Mouse (Mus musculus) lung, embryonic 14.5 days (tissue): Measurements from ENCODE around the gene Cacna1c. TPM values are rescaled to one million over a fixed set of nuclear protein-coding genes. Genes with fewer than 3 reads are reported as not detected.
A peak's percentile ranks its signal among the peaks of the same experiment; 100 is the strongest.

Experiments used
- ATAC-seq: fragments of 200-750 bp; cut with Nextera tagmentation; 2 replicates; pipeline ENCODE4 v1.8.0; 2017; ENCODE audit warnings: mild to moderate bottlenecking, moderate TSS enrichment, moderate library complexity; ENCODE audit not compliant: insufficient read depth
- DNase-seq: peaks from one replicate; pipeline ENCODE4 v3.0.0-alpha.2; 2015
- H3K27ac ChIP-seq: fragments of 300-500 bp; sonication (generic); 2 replicates; pipeline ENCODE4 v1.5.1; 2014; ENCODE audit warnings: low read depth, mild to moderate bottlenecking, moderate library complexity
- H3K27me3 ChIP-seq: fragments of 300-500 bp; sonication (generic); 2 replicates; pipeline ENCODE4 v1.6.1; 2014; ENCODE audit warnings: low read length, control low read depth; ENCODE audit not compliant: insufficient read depth
- H3K36me3 ChIP-seq: fragments of 300-500 bp; sonication (generic); 2 replicates; pipeline ENCODE4 v1.6.1; 2014; ENCODE audit warnings: control low read depth; ENCODE audit not compliant: insufficient read depth
- H3K4me1 ChIP-seq: fragments of 300-500 bp; sonication (generic); 2 replicates; pipeline ENCODE4 v1.6.1; 2014; ENCODE audit warnings: antibody characterized with exemption, control low read depth; ENCODE audit not compliant: insufficient read depth
- H3K4me2 ChIP-seq: fragments of 300-500 bp; sonication (generic); 2 replicates; pipeline ENCODE4 v1.6.1; 2014; ENCODE audit warnings: mild to moderate bottlenecking
- H3K4me3 ChIP-seq: fragments of 300-500 bp; sonication (generic); 2 replicates; pipeline ENCODE4 v1.5.1; 2014; ENCODE audit warnings: low read depth, low read length
- H3K9ac ChIP-seq: fragments of 300-500 bp; sonication (generic); 2 replicates; pipeline ENCODE4 v1.6.1; 2014
- H3K9me3 ChIP-seq: fragments of 300-500 bp; sonication (generic); 2 replicates; pipeline ENCODE4 v1.6.1; 2016; ENCODE audit warnings: low read depth, low read length, control low read depth
- CTCF ChIP-seq: IDR thresholded peaks from 2 replicates; pipeline ENCODE4 v1.5.1; 2016; ENCODE audit warnings: antibody characterized with exemption, low read depth
- WGBS: fragments of 180-500 bp; shearing (Covaris S2); extraction: QIAGEN DNeasy Blood & Tissue Kit; methylation state at CpG from one replicate; pipeline ENCODE4 v1.1.7; 2014; 5-methylcytosine and 5-hydroxymethylcytosine counted together
- polyA plus RNA-seq: library from polyadenylated mRNA; unstranded; fragments of >200 nt; fragmentation: Nextera tagmentation; extraction: Ambion mirVana; gene quantifications from 2 replicates; pipeline ENCODE4 v1.2.1, GENCODE M21; 2014

The Cacna1c gene
- polyA plus RNA-seq, 1 experiment from 2014 or later, result 10.6 TPM

DNA sequence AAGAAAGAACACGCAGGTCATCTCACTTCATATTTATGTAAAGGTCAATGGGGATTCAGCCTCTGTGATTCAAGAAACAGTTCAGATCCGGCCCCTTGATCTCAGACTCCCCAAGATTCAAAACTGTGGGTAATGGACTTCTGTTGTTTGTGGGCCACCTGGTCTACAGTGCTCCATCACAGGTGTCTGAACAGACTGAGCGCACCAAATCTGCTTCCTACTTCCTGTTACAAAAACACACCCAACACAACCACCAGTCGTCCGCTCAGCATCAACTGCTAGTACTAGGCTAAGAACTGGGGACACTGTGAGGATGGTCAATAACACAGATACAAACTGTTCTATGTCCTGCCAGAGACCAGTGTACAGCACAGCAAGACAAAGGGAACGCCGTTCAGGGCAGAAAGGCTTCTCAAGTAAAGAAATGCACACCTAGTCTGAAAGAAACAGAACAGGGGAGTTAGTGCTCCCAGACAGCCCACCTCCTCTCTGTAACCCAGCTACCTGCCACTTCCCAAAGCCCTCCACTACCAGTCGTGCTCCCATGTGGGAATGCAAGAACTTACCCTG is 212.7 kb downstream of the Cacna1c start:
- WGBS, result 72% methylated on average over 8 of the region's 8 CpGs
- DNase-seq, result no peak
- peaks cover 14% of the 10 kb centered on the region; the same call in 1 of the 2 replicates for H3K4me1 ChIP-seq
- H3K4me2 ChIP-seq, result no peak overlapping the region
- H3K27me3 ChIP-seq, result no peaks in the 10 kb centered on the region
- no peak overlapping the region for H3K4me3 ChIP-seq
- ATAC-seq, result no peak
- no peak for TF ChIP-seq CTCF
- no peak overlapping the region for H3K9ac ChIP-seq
- H3K27ac ChIP-seq, result peak overlapping the region; percentile 84
- H3K36me3 ChIP-seq, result no peaks in the 10 kb centered on the region
- no peaks in the 10 kb centered on the region for H3K9me3 ChIP-seq

DNA sequence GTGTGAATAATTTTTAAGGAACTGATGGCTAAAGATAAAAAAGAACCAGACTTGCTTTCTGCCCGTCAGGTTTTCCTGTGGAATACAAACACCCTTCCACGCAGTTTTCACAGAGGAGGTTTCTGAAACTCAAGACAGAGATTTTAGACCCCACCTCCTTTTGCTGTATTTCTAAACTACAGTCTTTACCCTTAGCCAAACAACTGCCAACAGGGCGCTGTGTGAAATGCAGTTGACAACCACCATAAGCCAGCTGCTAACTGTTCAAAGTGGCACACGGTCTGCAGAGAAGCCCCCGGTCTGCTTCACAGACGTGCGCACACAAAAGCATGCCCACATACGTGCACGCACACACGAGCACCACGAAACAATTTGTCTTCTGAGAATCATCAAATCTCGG is 216.0 kb downstream of the Cacna1c start:
- H3K27me3 ChIP-seq, result no peaks in the 10 kb centered on the region
- no peak for TF ChIP-seq CTCF
- no peaks in the 10 kb centered on the region for H3K36me3 ChIP-seq
- peak overlapping the region; percentile 34 for H3K4me2 ChIP-seq
- H3K9ac ChIP-seq, result no peak overlapping the region
- WGBS, result 31% methylated on average over 12 of the region's 12 CpGs
- DNase-seq (peak; percentile 88), ATAC-seq (peak; percentile 50)
- peak overlapping the region; percentile 66; the same call in 1 of the 2 replicates for H3K27ac ChIP-seq
- H3K4me3 ChIP-seq, result no peak overlapping the region
- H3K9me3 ChIP-seq, result no peaks in the 10 kb centered on the region
- peaks cover 21% of the 10 kb centered on the region for H3K4me1 ChIP-seq

DNA sequence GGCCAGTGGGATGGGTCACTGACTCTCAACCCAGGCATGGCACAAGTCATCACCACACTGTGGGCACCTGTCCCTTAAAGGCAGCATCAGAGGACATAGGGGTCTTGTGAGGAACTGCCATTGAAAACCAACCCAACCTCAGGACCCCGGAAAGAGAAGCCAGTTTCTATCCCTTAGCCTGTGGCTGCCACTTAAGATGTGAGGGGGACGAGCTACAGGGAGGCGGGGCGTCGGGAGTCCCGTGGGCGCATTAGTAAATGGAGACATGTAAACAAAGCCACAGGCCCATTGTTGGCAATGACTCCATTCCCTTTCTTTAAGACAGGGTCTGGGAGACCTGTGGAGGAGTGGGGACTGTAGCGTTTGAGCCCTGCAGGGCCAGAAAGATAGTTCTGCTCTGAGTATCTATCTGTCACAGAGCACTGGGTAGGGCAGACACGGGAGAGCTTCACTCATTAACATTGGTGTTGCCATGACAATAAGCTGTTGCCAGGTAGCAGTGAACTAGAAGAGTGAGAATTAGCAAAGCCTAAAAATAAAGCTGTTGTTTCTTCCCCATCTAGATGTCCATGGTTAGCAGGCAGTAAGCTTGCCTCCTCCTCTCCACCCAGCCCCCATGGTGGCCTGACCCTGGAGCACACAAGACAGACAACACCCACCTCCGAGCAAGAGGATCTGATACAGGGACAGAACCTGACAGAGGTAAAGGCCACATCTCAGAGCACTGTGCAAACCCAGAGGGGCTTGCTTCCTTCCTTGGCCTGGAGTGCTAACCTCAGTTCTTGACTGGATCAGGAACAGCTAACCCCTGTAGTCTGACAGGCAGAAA is 218.6 kb downstream of the Cacna1c start:
- peaks cover 15% of the 10 kb centered on the region for H3K4me1 ChIP-seq
- no peak overlapping the region for H3K4me3 ChIP-seq
- no peak for TF ChIP-seq CTCF
- no peak overlapping the region for H3K27ac ChIP-seq
- H3K9me3 ChIP-seq, result no peaks in the 10 kb centered on the region
- no peak overlapping the region for H3K4me2 ChIP-seq
- DNase-seq (no peak), ATAC-seq (peak; percentile 25; the same call in 1 of the 2 replicates)
- H3K9ac ChIP-seq, result no peak overlapping the region
- H3K36me3 ChIP-seq, result no peaks in the 10 kb centered on the region
- 31% methylated on average over 10 of the region's 10 CpGs for WGBS
- H3K27me3 ChIP-seq, result no peaks in the 10 kb centered on the region

DNA sequence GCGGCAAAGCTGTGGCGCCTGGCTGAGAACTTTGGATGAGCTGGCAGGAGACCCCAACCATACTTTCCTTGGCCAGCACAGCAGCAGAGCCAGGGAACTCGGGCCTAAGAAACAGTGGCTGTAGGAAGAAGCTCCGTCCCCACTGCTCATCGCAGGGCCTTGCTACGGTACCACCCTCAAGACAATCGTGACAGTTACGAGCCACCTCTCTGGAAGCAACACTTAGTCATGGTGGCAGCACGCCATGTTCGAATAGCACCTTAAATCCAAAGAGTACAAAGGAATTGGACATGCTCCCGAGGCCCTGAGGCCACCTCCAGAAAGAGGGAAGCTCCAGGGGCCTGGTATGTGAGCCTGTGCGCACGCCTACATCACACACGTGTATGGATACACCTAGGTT is 219.6 kb downstream of the Cacna1c start:
- no peak for TF ChIP-seq CTCF
- ATAC-seq (no peak), DNase-seq (no peak)
- Histone ChIP-seq H3K27me3 (no peaks in the 10 kb centered on the region), H3K9ac (no peak overlapping the region), H3K4me1 (peaks cover 15% of the 10 kb centered on the region), H3K4me3 (no peak overlapping the region), H3K36me3 (no peaks in the 10 kb centered on the region), H3K9me3 (no peaks in the 10 kb centered on the region), H3K4me2 (no peak overlapping the region), H3K27ac (no peak overlapping the region)
- 87% methylated on average over 14 of the region's 14 CpGs for WGBS

DNA sequence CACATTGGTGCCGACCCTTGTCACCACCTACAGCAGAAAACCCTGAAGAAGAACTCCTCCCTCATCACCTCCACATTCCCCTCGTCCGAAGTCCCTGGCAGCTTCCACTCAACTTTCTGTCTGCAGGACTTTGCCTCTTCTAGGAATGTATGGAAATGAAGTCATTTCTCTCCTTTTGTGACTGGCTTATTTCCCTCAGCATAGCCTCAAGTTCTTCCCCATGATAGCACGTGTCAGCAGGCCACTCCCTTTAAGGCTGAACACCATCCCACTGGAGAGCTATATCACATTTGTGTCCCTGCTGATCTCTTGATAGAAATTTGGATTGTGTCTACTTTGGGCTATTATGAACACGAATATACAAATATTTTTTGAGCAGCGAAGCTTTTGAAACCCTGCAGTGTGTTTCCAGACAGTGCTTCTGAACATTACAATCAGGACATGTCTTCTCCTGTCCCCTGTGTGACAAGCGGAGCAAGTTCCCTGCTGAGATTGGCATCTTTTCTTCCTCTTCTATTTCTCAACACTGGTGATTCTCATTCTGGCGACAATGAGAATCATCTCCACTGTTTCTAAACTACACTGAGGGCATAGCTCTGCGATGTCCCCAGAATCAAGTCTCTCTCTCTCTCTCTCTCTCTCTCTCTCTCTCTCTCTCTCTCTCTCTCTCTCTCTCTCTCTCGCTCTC is 224.2 kb downstream of the Cacna1c start:
- no peak for ATAC-seq
- no peaks in the 10 kb centered on the region for H3K9me3 ChIP-seq
- H3K4me1 ChIP-seq, result no peaks in the 10 kb centered on the region; the same call in 1 of the 2 replicates
- DNase-seq, result no peak
- 62% methylated on average over 9 of the region's 10 CpGs for WGBS
- H3K4me2 ChIP-seq, result no peak overlapping the region
- H3K27ac ChIP-seq, result no peak overlapping the region
- no peak overlapping the region for H3K4me3 ChIP-seq
- no peak overlapping the region for H3K9ac ChIP-seq
- no peaks in the 10 kb centered on the region for H3K36me3 ChIP-seq
- no peaks in the 10 kb centered on the region for H3K27me3 ChIP-seq
- no peak for TF ChIP-seq CTCF

DNA sequence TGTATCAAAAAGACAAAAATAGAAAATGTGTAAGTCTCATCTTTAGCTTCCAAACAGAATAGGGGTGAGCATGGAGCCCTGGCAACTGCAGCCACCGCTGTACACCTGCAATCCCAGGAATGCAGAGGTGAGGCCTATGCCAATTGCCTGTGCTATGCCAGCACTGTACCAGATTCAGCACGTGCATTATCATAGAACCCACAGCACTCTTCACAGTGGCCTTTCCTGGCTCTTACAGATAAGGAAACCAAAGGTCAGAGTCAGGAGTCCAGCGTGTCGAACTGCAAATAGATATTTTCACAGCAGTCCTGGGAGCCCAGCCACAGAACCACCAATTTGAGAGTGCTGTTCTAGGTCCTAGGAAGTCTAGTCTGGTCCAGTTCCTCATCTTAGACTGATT is 227.4 kb downstream of the Cacna1c start:
- WGBS, result 51% methylated on average over 4 of the region's 4 CpGs
- Histone ChIP-seq H3K4me2 (no peak overlapping the region), H3K27me3 (no peaks in the 10 kb centered on the region), H3K27ac (no peak overlapping the region), H3K4me3 (no peak overlapping the region), H3K36me3 (no peaks in the 10 kb centered on the region), H3K4me1 (peaks cover 8% of the 10 kb centered on the region), H3K9me3 (no peaks in the 10 kb centered on the region), H3K9ac (no peak overlapping the region)
- no peak for DNase-seq
- no peak for ATAC-seq
- TF ChIP-seq CTCF, result no peak

DNA sequence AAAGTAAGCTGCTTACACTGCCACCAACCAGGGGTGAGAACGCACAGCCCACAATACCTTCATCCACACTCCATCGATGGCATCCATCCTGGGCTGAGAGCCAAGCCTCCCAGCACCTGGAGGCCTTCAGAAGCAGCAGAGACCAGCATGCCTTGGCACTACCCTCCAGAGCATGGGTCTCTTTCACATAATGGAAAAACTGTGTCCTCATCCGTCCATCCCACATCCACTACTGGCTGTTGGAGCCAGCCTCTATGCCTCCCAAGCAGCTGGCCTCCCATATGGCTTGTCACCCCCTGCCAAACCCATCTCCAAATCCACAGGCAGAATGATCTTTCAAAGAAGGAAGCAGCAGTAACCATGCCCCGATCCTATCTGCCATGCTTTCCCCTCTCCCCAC is 229.3 kb downstream of the Cacna1c start:
- Histone ChIP-seq H3K9ac (no peak overlapping the region), H3K4me1 (peaks cover 20% of the 10 kb centered on the region), H3K27me3 (no peaks in the 10 kb centered on the region), H3K9me3 (no peaks in the 10 kb centered on the region), H3K4me3 (no peak overlapping the region), H3K4me2 (no peak overlapping the region), H3K36me3 (no peaks in the 10 kb centered on the region), H3K27ac (no peak overlapping the region)
- DNase-seq, result no peak
- TF ChIP-seq CTCF, result no peak
- ATAC-seq, result no peak
- WGBS, result 72% methylated on average over 4 of the region's 4 CpGs
